Mouse (Mus musculus): ENCODE measurements at regions not wholly inside any gene's neighbourhood (a gene's known extent, or its start where the extent isn't known, plus 50 kb on each side); places are given as distances from the start of the nearest gene placed in this dataset.

- no peak overlapping the region for H3K4me2 ChIP-seq
- no peak overlapping the region for H3K27ac ChIP-seq (ENCODE audit: poor library complexity, severe bottlenecking)
- ATAC-seq (ENCODE audit: insufficient number of reproducible peaks, low FRiP score): no peak
- no peaks in the 10 kb centered on the region for H3K4me1 ChIP-seq (replicated peaks)
- H3K4me3 ChIP-seq: no peak overlapping the region
- no peak overlapping the region for H3K9ac ChIP-seq
- no peaks in the 10 kb centered on the region for H3K36me3 ChIP-seq
- WGBS: 67% methylated on average over 4 of the region's 4 CpGs
- H3K9me3 ChIP-seq (replicated peaks): no peaks in the 10 kb centered on the region
- no peaks in the 10 kb centered on the region for H3K27me3 ChIP-seq (replicated peaks)
Observed at GRCm38 (mm10) chrX:57784959-57785358, 237.5 kb upstream of the Zic3 start.

GRCm38 (mm10) chrX:57787615-57788014 is 234.9 kb upstream of the Zic3 start:
- Histone ChIP-seq H3K36me3 (no peaks in the 10 kb centered on the region), H3K4me3 (no peak overlapping the region), H3K9me3 (replicated peaks) (no peaks in the 10 kb centered on the region), H3K4me1 (replicated peaks) (no peaks in the 10 kb centered on the region), H3K4me2 (no peak overlapping the region), H3K27ac (ENCODE audit: poor library complexity, severe bottlenecking) (no peak overlapping the region), H3K9ac (no peak overlapping the region), H3K27me3 (replicated peaks) (no peaks in the 10 kb centered on the region)
- ATAC-seq (ENCODE audit: insufficient number of reproducible peaks, low FRiP score): no peak
- WGBS: 68% methylated on average over 1 of the region's 1 CpGs

- Histone ChIP-seq H3K36me3 (no peaks in the 10 kb centered on the region), H3K9ac (no peak overlapping the region), H3K4me1 (replicated peaks) (peaks cover 5% of the 10 kb centered on the region), H3K4me3 (no peak overlapping the region), H3K27me3 (replicated peaks) (no peaks in the 10 kb centered on the region), H3K27ac (ENCODE audit: poor library complexity, severe bottlenecking) (peak overlapping the region; percentile 28; the same call in 1 of the 2 replicates), H3K9me3 (replicated peaks) (no peaks in the 10 kb centered on the region), H3K4me2 (no peak overlapping the region)
- no peak for ATAC-seq (ENCODE audit: insufficient number of reproducible peaks, low FRiP score)
- 51% methylated on average over 6 of the region's 6 CpGs for WGBS
Observed at GRCm38 (mm10) chrX:57797956-57798355, 224.5 kb upstream of the Zic3 start.

- no peak overlapping the region for H3K4me3 ChIP-seq
- 32% methylated on average over 3 of the region's 3 CpGs for WGBS
- no peaks in the 10 kb centered on the region for H3K27me3 ChIP-seq (replicated peaks)
- peak overlapping the region; percentile 28; the same call in 1 of the 2 replicates for H3K27ac ChIP-seq (ENCODE audit: poor library complexity, severe bottlenecking)
- no peak overlapping the region for H3K9ac ChIP-seq
- H3K9me3 ChIP-seq (replicated peaks): no peaks in the 10 kb centered on the region
- peaks cover 5% of the 10 kb centered on the region for H3K4me1 ChIP-seq (replicated peaks)
- no peak for ATAC-seq (ENCODE audit: insufficient number of reproducible peaks, low FRiP score)
- no peak overlapping the region for H3K4me2 ChIP-seq
- H3K36me3 ChIP-seq: no peaks in the 10 kb centered on the region
Observed at GRCm38 (mm10) chrX:57798394-57798793, 224.1 kb upstream of the Zic3 start.

GRCm38 (mm10) chrX:57798869-57799268 is 223.6 kb upstream of the Zic3 start:
- no peak overlapping the region for H3K4me3 ChIP-seq
- H3K36me3 ChIP-seq: no peaks in the 10 kb centered on the region
- no peak overlapping the region for H3K4me2 ChIP-seq
- H3K9ac ChIP-seq: no peak overlapping the region
- H3K4me1 ChIP-seq (replicated peaks): peaks cover 5% of the 10 kb centered on the region
- ATAC-seq (ENCODE audit: insufficient number of reproducible peaks, low FRiP score): no peak
- H3K9me3 ChIP-seq (replicated peaks): no peaks in the 10 kb centered on the region
- 33% methylated on average over 2 of the region's 2 CpGs for WGBS
- H3K27ac ChIP-seq (ENCODE audit: poor library complexity, severe bottlenecking): peak overlapping the region; percentile 33; the same call in 1 of the 2 replicates
- H3K27me3 ChIP-seq (replicated peaks): no peaks in the 10 kb centered on the region

All from heart, embryonic 12.5 days (tissue).